Mouse (Mus musculus) stomach, embryonic 14.5 days (tissue): Measurements from ENCODE around the gene Nr4a3. TPM values are rescaled to one million over a fixed set of nuclear protein-coding genes. Genes with fewer than 3 reads are reported as not detected.

Experiments
- polyA plus RNA-seq: library from polyadenylated mRNA; unstranded; fragments of >200 nt; fragmentation: Nextera tagmentation; extraction: Ambion mirVana; gene quantifications from 2 replicates; pipeline ENCODE4 v1.2.1, GENCODE M21; 2014

Nr4a3 gene
- polyA plus RNA-seq, 1 experiment from 2014 or later: 0.20 TPM

Other genes with a start within 250 kb of the Nr4a3 start
- 36.8 and 38.8 TPM in 2 replicates for gene Stx17, start 79.8 kb downstream of the Nr4a3 start, polyA plus RNA-seq
- 79.8 and 87.9 TPM in 2 replicates for gene Erp44, start 234.4 kb downstream of the Nr4a3 start, polyA plus RNA-seq
- gene Invs, start 234.6 kb downstream of the Nr4a3 start, polyA plus RNA-seq: 11.2 and 12.4 TPM in 2 replicates